Mouse (Mus musculus) cerebellum, postnatal 25 days (tissue): ENCODE results near the gene Gpr142.
A peak's percentile ranks its signal among the peaks of the same experiment; 100 is the strongest.

ENCODE experiments used
- DNase-seq, 2 experiments: peaks; one replicate each; pipeline ENCODE4 v3.0.0; 2021; ENCODE audit warnings: mixed read lengths in 2 of 2

Gpr142 gene

DNA sequence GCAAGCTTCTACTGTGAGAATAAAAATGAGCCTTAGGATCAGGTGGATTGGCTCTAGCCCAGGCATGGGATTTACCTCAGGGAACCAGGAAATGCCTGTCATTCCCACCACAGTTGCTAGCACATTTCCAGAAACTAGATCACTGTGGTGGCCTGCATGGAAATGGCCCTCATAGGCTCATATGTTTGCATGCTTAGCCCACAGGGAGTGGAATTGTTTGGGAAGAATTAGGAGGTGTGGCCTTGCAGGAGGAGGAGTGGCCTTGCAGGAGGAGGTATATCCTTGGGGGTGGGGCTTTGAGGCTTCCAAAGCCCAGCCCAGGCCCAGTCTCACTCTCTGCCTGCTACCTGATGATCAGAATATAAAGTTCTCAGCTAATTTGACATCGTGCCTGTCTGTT is 3.2 kb downstream of the Gpr142 start:
- DNase-seq = no peak

DNA sequence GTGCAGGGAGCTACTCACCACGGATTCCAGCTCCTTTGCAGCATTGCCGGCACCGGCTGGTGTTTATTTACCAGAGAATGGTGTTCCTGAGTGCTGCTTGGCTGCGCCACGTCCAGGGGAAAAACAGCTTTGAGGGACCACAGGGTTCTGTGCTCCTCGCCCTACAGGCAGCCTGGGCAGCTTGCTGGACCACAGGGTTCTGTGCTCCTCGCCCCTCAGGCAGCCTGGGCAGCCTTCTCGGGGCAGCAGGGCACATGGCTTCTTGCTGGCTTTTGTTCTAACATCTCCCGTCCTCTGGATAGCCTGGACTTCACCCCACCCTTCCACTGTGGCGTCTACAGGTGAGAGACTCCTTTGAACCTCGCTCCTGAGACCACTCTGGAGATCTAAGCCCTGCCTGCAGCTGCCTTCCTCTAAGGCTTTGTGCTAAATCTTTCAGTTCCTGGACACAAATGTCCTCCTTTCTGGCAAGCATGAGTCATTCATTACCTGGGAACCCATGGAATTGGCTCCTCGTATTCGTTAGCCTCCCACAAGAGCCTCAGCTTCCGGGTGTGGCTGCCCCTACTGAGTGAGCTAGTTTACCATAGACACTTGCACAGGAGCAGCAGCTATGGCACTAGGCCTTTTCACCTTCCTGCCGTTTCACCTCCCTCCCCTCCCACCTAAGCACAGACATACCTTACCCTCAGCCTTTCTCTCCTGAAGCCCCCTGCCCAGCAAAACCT is 4.0 kb downstream of the Gpr142 start:
- DNase-seq = peak; percentile 43 to 44

DNA sequence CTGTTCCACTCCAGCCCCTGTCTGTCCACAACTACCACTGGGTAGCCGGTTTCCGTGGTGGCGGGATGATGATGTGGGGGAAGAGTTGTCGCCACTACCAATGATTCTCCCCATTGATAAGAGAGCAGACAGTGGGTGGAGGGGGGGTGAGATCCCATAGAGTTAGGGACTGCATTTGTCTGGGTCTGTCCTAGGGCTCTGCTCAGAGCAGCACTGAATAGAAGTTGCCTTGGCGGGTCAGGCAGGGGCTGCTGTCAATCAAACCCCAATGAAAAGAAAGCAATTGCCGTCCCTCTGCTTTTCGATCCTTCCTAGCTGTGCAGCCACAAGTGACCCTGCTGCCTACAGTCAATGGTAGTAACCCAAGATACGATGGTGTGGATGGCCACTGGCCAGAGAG is 5.3 kb downstream of the Gpr142 start:
- DNase-seq = peak in 1 of 2 experiments; percentile 28

DNA sequence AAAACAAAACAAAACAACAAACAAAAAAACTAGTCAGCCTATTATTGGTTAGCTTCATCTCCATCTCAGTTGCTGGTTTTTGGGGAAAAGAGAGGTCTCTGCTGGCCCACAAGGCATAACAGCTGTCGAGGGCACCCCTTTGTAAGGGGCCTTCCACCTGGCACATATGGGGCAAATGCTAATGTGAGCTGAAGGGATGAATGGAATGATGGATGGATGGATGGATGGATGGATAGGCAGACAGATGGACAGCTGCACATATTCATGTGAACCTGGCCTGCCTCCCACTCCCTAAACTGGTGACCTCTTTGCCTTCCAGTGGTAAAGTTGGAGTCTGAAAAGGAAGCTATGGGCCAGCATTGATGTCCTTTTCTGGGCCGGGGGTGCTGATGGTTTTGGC is 8.3 kb downstream of the Gpr142 start:
- DNase-seq = no peak

DNA sequence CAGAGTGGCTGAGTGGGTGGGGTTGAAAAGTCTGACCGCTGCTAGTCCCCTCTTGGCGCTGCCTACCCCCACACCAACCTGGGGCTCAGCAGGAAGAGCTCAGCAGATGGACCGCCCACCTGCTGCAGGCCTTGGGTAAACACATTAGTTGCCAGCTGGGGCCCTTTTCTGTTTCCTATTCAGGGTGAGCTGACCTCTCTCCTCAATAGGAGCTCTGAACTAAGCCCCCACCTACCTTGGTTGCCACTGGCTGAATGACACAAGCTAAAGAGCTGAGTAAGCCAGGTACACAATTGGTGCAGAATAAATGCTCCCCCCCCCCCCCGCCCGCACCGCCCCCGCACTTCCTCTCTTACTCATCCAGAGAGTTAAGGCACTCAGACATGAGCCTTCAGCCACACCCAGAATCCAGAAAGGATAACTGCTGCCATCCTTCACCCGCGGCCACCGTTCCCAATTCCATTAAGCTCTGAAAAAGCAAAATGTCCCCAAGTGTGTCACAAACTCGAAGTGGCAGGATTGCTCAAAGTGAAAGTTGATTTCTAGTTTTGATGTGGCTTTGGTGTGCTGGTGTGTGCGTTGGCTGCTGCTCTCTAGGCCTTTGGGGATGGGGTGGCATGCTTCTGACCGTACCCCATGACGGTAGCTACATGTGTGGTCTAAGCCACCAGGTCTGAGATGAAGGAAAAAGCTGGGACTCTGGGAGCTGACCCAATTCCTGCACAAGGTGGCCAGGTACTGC is 9.1 kb downstream of the Gpr142 start:
- DNase-seq = peak; percentile 64 to 71

DNA sequence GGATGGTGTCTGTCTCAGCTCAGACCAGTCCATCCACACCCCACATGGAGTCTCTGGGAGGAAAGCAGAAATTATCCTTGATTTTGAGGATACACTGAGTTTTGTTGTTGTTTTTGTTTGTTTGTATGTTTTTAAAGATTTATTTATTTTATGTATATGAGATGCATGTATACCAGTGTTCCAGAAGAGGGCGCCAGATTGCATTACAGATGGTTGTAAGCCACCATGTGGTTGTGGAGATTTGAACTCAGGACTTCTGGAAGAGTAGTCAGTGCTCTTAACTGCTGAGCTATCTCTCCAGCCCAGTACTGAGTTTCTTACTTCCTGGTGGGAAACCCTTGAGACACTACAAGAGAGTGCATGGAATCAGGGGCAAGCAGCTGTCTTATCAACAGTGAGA is 10.6 kb downstream of the Gpr142 start:
- no peak for DNase-seq

DNA sequence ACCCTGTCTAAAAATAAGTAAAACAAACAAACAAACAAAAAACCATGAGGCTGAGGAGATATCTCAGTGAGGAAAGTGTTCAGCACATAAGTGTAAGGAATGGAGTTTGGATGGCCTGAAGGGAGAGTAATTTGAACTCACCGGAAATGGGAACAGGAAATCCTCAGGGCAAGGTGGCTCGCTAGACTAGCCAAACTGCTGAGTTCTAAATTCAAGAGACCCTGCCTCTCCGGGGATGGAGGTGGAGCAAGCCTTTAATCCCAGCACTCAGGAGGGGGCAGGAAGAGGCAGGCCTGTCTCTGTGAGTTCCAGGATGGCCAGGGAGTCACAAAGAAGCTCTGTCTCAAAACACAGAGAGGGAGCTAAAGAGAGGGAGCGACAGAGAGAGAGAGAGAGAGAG is 11.6 kb downstream of the Gpr142 start:
- DNase-seq = no peak

DNA sequence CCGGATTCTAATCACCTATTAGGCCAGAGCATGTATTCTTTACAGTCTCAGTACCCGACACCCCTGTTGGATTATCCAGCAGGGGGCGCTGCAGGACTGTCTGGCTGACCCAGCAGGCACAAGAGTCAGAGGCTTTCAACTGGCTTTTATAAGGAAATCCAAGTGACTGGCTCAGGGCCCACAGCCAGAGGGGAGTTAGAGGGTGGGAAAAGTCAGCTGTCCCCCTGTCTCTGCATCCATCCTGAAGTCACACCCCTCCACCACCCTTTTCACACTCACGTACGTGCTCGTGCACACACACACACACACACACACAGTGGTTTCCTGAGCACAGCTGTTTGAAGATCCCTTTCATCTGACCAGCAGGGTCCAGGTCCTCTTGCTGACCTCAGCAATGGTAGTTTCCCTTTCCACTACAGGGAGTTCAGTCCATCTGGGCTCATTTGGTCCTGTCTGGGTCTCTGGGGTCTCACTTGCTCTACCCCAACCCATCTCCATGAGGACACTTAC is 14.1 kb downstream of the Gpr142 start:
- DNase-seq = peak; percentile 97 to 99

DNA sequence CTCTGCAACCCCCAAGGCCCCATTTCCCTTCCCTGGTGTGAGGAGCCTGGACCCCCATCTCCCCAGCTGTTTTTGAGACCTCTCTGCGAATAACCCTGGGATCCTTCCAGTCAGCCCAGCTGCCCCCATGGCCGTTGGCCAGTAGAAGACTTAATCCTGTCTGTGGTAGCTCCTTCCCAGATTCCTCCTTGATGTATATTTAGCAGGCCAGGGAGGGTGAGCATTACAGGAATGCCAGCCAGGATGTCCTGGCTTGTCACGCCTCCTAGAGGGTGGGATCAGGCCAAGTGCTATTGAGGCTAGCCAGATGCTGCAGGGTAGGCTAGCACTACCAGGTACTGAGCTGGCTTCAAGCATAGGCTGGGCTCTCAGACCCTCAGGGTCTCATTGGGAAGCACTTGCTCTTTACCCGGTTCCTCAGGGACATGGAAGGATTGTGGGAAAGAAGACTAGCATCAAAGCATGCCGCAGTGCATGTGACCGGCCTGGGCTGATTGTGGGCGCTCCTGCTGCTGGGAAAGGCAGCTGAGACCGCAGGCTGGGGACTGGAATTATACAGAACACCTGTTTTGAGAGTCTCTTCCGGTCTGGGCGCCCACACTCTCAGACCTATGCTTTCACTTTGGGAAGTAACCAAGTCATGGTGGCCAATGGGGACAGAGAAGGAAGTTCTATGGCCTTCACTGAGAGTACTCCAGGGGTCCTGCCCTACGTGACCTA is 16.3 kb downstream of the Gpr142 start:
- DNase-seq = peak in 1 of 2 experiments; percentile 26

DNA sequence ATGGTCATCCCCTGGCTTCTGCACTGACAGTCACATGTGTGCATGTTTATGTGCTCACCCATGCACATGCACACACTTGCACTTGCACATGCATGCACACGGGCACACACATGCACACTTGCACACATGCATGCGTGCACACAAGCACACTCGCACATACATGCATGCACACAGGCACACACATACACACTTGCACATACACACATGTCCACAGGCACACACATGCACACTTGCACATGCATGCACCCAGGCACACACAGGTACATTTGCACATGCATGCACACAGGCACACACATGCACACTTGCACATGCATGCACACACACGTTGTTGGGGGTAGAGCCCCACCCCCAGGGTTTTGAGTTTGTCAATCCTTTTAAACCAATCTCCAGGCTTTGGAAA is 18.2 kb downstream of the Gpr142 start:
- DNase-seq = no peak

DNA sequence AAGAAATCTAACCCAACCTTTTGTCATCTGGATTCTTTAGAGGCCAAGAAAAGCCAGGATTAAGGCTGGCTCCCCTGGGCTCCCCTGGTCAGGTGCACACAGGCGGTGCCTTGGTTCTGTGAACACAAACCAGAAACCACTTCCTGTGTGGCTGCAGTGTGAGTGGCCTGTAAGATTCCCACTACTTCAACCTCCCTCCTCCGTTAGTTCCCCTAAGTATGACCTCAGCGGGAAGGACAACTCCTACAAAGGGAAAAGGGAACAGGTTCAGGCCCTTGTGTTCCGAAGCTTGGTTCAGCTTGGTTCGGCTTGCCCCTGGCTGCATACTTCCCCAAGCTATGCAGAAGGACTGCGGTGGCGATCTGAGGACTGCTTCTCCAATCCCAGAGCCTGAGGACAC is 19.5 kb downstream of the Gpr142 start:
- no peak for DNase-seq

DNA sequence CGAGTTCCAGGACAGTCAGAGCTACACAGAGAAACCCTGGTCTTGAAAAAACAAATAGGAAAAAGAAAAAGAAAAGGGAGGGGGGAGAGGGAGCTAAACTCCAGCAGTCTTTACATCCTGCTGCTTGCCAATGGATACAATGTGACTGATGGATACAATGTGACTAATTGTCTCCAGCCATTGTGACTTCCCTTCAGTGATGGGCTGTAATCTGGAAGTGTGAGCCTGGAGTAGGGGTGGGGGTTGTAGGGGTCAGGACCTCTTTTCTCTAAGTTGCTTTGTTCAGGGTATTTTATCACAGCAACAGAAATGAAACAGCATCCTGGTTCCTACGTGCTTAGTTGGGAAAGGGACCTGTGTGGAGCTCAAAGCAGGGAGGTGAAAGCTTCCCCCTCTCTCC is 20.4 kb downstream of the Gpr142 start:
- DNase-seq = no peak

DNA sequence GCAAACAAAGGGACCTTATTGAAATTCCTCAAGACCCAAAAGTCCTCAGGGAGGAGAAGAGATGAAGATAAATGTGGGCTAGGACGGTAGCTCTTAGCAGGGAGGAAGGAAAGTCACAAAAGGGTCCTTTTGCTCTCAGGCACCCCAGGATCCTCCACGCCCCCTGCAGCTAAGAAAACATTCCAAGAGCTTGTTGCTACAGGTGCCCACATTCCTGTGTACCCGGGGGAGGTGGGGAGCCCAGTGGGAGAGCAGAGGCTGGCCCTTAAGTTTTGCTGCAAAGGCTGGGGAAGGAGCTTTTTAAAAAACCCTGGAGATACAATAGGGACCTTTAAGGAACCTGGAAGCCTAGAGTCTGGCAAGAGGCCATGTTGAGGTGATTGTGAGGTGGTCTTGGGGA is 21.7 kb downstream of the Gpr142 start:
- no peak for DNase-seq

DNA sequence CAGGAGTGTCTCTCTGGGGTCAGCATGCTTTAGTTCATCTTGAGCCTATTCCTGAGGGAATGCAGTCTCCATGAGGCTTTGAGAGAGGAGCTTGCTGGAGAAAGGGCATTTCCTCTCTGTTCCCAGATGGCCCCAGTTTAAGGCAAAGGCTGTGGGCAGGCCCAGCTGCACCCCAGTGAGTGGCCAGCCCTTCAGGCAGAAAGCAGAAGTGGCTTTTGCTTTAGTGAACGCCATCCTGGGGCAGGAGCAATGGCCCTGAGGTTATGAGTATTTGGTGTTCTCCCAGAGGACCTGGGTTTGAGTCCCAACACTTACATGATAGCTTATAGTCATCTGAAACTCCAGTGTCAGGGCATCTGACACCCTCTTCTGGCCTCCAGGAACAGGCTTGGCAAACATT is 22.6 kb downstream of the Gpr142 start:
- DNase-seq = no peak

DNA sequence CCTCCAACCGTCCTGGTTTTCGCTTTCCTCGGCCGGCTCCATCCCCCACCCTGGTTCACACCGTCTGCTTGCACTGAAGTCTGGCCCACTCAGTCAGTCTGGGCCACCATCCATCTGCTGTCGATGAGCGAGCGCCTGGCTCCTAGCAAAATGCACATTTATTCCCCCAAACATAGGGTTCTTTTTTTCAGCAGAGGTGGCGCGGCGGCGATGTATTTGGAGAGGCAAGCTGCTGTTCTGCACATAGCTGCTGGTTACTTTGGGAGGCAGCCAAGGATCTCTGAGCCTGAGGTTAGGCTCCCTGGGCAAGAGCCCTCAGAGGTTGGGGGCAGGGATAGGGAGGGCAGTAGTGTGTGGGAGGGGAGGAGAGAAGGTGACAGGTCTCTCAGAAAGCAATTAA is 24.0 kb downstream of the Gpr142 start:
- DNase-seq = peak; percentile 84 to 87

DNA sequence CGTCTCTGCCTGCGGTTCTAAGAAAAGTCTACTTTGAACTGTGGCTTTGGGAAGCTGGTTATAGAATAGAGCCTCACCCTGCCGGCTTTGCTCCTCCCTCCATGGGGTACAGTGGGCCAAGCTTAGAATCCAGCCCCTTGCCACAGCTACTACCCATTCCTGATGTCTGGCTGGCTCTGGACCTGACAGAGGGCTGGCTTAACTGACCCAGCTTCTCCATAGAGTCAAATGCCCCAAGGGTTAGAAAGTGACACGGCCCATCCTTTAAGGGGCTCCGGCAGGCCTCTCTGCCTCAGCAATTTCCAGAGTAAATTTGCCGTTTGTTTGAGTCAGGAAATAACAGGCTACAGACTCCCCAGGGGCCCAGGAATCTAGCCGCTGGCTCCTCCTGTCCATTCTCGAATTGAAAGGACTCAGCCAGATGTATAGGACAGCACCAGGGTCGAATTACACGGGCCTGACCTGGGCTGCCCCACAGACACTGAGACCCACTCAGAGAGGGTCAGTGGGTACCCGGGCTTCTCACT is 24.5 kb downstream of the Gpr142 start:
- DNase-seq = no peak

DNA sequence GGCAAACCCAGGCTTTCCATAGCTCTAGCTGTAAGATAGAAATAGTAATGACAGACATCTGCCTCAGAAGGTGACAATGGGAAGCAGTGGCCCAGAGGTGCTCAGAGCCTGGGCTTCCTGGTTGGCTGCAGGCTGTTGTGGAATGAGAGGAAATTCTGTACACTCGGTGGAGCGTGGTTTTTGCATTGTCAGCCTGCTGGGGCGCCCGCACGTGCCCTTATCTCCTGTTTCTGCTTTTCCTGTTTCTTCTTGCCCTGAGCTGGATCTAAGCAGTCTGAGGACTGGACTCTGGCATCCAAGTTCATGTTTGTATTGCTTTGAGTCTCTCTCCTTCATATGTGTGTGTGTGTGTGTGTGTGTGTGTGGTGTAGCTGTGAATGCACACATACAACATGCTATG is 28.0 kb downstream of the Gpr142 start:
- DNase-seq = no peak

DNA sequence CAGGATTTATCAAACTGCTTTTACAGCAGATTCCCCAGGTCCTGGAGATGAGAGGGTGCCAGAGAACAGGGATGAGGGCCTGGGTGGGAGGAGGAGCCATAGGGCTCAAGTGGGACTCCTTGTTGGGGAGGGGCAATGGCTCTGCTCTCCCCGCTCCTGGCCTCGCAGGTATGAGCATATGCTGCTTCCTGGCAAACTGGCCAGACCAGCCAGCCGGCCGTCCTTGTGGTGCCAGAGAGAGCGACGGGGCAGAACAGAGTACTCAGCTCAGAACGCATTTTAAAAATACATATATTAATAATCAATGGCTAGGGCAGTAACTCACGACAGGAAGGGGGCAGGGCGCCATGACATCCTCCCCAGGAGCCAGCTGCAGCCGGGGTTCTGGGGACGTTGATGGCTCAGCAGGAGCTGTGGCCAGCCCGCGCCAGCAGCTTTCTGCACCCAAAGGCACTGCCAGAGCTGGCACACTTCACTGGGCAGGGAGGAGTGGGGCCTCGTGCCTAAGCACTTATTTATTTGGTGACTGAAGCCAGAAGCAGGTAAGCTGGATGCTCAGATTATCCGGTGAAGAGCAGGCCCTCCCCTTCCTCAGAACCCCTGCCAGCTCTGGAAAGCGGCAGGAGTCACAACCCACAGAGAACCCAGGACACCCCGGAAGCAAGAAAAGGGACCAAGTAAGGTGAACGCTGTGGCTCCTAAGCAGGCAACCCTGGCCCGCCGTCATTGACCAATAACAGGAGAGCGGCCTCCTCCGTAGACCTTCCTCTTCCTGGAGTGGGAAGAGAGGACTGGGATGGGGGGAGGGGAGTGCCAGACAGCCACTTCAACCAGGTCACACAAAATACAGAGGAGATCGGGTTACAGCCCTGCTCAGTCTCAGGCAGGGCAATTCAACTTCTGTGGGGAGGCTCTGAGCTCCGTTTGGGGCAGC is 31.0 kb downstream of the Gpr142 start:
- DNase-seq = peak; percentile 92 to 94

DNA sequence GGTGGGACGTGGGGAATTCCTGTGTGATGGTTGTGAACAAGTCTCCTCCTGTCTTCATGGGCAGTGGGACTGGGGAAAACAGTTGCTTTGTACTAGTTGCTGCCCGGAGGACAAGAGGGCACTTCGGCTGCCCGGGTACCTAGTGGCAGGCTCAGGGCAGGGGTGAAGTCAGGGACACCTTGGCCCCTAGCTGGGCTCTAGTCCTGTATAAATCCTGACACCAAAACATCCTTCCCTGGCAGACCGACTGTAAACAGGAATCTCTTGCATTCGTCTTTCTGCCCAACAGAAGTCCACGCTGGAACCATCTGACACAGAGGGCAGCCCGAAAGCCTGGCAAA is 31.7 kb downstream of the Gpr142 start:
- DNase-seq = no peak

DNA sequence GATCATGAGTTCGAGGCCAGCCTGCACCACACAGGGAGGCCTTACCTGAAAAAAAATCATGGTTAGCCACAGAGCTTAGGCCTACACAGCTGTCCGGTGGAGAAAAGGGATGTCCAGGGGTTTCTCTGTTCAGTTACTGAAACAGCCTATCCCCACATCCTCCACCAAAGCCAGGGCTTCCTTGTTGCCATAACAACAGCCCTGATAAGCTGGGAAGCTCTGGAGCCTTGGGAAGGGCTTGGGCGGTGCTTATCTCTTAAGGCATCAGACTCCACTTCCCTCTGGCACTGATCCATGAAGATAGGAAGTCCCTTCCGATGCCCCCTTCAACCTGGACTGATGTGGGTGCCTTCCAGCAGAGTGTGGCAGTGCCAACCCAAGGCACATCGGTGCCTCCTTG is 34.4 kb downstream of the Gpr142 start:
- no peak for DNase-seq

DNA sequence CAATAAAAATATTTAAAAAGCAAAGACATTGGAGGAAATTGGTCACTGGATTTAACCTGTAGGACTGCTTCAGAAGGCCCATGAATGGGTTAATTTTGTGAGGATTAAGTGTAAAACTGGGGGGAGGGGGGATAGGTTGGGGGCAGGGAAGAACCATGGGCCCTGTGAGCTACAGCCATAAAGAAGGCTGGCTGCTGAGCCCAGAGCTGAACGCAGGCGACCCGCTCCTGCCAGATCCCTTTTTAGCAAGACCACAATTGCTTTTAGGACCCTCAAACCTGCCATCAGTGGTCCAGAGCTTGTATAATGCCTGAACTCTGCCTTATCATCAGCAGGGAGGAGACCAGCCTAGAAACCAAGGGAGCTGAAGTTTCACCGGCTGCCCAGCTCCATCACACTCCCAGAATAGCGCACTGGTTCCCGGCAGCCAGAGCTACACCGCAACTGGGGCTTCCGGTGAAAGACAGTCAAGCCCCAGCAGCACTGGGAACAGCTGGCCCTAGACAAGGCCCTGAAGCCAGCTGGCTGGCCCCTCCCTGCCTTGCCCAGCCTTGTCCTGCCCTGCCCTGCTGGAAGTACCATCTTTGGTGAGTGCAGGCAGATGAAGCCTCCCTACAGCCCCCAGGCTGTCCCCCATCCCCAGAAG is 45.2 kb downstream of the Gpr142 start:
- no peak for DNase-seq
